Mouse (Mus musculus): Measurements from ENCODE around the gene Vmn1r5.

GRCm38 (mm10) chr6:56931648-56932415, 38.2 kb upstream of the Vmn1r5 start:
- TF ChIP-seq CTCF (IDR thresholded peaks at IDR 0.05; ENCODE audit: low read depth) (no peak), EP300 (IDR thresholded peaks at IDR 0.05; ENCODE audit: low read depth) (no peak)

Data from liver, embryonic 14.5 days (tissue).